Mouse (Mus musculus): Measurements from ENCODE around the gene Vmn2r56.
"Not testable (repeated sequence)": the region's sequence is repeated elsewhere in the genome, so short reads cannot be mapped to it uniquely, and the experiment has no call there.

Vmn2r56 gene

GRCm38 (mm10) chr7:12734904-12735303 is at the start of gene Vmn2r56:
TSS of gene Vmn2r56 (minus strand) at chr7:12735004.
- DNase-seq: no peak

DNA sequence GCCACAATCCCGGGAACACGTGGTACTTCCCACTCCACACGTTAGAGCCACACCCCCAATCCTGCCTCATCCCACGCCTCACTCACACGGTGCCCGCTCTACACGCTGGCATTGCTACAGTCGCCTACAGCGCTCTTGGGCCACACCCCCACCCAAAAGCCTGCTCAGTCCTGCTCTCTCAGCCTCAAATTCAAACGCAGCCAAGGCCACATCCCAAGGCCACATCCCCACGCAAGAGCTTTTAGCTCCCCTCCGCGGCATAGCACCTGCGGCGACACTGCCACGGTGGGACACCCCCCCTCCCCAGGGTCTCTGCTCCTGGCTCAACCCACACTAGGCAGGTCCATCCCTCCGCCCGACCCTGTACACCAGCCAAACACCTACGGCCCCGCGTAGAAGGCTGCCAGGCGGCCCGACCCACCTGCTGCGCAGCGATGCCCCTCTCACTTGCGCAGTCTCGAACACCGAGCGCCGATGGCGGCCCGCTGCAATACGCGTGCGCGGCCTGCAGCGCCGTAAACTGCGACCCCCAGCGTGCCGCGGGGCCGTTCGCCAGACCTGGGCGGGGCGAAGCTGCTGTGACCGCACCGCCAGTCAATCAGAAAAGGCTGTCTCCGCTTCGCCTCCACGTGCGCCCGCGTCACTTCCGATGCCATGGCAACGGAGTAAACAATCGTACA is 45.5 kb upstream of the Vmn2r56 start:
- peak; percentile 68 to 71 for DNase-seq

- no peak for DNase-seq
Observed at GRCm38 (mm10) chr7:12779782-12780150, 45.0 kb upstream of the Vmn2r56 start.

DNA sequence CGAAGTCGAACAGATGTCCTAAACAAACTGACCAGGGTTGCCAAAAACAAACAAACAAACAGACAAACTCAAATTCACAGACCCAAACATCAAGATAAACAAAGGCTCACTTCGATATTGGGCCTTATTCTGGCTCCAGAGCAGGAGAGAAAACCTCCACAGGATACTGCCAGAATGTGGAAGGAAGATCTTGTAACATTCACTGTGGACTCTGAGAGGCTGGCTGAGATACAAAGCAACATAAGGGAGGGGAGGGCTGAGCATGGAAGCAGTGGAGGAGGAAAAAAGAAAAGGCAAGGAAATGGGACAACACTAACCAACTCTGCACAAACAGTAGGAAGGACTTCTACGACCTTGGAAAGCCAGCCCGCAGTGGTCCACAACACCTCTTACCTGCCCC is 44.3 kb upstream of the Vmn2r56 start:
- no peak for DNase-seq

- DNase-seq: no peak
Observed at GRCm38 (mm10) chr7:12774606-12775005, 39.8 kb upstream of the Vmn2r56 start.

- DNase-seq: no peak
Observed at GRCm38 (mm10) chr7:12774111-12774510, 39.3 kb upstream of the Vmn2r56 start.

GRCm38 (mm10) chr7:12749431-12750198 is 14.8 kb upstream of the Vmn2r56 start:
- DNase-seq: no peak

DNA sequence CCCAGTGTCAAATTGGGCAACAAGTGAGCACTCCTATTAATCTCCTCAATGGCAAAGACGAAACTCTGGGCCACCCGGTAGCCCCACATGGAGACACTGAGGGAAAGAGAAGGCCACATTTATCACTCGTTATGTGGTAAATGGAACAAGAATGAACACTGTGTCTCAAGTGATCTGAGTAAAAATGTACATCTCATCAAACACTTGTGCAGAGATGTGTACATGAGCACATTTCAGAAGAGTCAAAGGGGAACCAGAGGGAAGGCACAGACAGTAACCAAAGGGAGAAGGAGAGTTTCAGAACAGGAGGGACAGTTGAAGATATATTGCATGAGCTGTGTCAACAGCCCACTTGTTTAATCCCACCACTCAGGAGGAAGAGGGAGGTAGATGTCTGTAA is 49.9 kb downstream of the Vmn2r56 start, which contains the start of gene Vmn2r55:
Gene Vmn2r55 (minus strand): TSS at position 101 of the 400 bp plus-strand sequence.
- not testable (repeated sequence) for DNase-seq

- not testable (repeated sequence) for DNase-seq
Observed at GRCm38 (mm10) chr7:12640219-12640618, 94.6 kb downstream of the Vmn2r56 start, which contains the start of gene Vmn2r54. TSS of gene Vmn2r54 (minus strand) at chr7:12640319.
